Mouse (Mus musculus) forebrain, embryonic 16.5 days (tissue): Measurements from ENCODE around the gene Cltb. TPM values are rescaled to one million over a fixed set of nuclear protein-coding genes. Genes with fewer than 3 reads are reported as not detected.

Source experiments
- ATAC-seq: fragments of 200-750 bp; cut with Nextera tagmentation; 2 replicates; pipeline ENCODE4 v1.8.0; 2017; ENCODE audit warnings: mild to moderate bottlenecking, moderate library complexity
- H3K27ac ChIP-seq: fragments of 300-500 bp; sonication (generic); 2 replicates; pipeline ENCODE4 v1.5.1; 2014; ENCODE audit warnings: low read length, control low read depth
- H3K27me3 ChIP-seq: fragments of 300-500 bp; sonication (generic); replicated peaks from 2 replicates; pipeline ENCODE4 v1.6.1; 2014; ENCODE audit warnings: low read length; ENCODE audit not compliant: control insufficient read depth, insufficient read depth
- H3K36me3 ChIP-seq: fragments of 300-500 bp; sonication (generic); 2 replicates; pipeline ENCODE4 v1.6.1; 2014; ENCODE audit not compliant: control insufficient read depth, insufficient read depth
- H3K4me1 ChIP-seq: fragments of 300-500 bp; sonication (generic); replicated peaks from 2 replicates; pipeline ENCODE4 v1.6.1; 2014; ENCODE audit warnings: low read length; ENCODE audit not compliant: control insufficient read depth, insufficient read depth
- H3K4me2 ChIP-seq: fragments of 300-500 bp; sonication (generic); 2 replicates; pipeline ENCODE4 v1.6.1; 2014; ENCODE audit warnings: mild to moderate bottlenecking, low read length, control low read depth
- H3K4me3 ChIP-seq: fragments of 300-500 bp; sonication (generic); replicated peaks from 2 replicates; pipeline ENCODE4 v1.5.1; 2014; ENCODE audit warnings: mild to moderate bottlenecking, low read length, control low read depth
- H3K9ac ChIP-seq: fragments of 300-500 bp; sonication (generic); replicated peaks from 2 replicates; pipeline ENCODE4 v1.6.1; 2014; ENCODE audit warnings: low read depth, low read length, control low read depth
- H3K9me3 ChIP-seq: fragments of 300-500 bp; sonication (generic); 2 replicates; pipeline ENCODE4 v1.6.1; 2016; ENCODE audit warnings: low read length; ENCODE audit not compliant: control insufficient read depth
- WGBS: fragments of 180-500 bp; shearing (Covaris S2); extraction: QIAGEN DNeasy Blood & Tissue Kit; methylation state at CpG from one replicate; pipeline ENCODE4 v1.1.7; 2014; 5-methylcytosine and 5-hydroxymethylcytosine counted together
- microRNA-seq: library from miRNA; unstranded; fragments of <30 nt; microRNA quantifications from one replicate; pipeline ENCODE4, GENCODE M21; 2017
- polyA plus RNA-seq: library from polyadenylated mRNA; unstranded; fragments of >200 nt; fragmentation: Nextera tagmentation; extraction: Ambion mirVana; gene quantifications from 2 replicates; pipeline ENCODE4 v1.2.1, GENCODE M21; 2015

Gene Cltb
- polyA plus RNA-seq, 1 experiment from 2014 or later, result 157 TPM

- no peak for ATAC-seq
- Histone ChIP-seq H3K4me1 (0 out of 2 replicates have a peak, but pooled peaks cover 2% of the 10 kb centered on the region), H3K27ac (no peak overlapping the region), H3K9me3 (no peaks in the 10 kb centered on the region), H3K9ac (no peak overlapping the region), H3K4me2 (no peak overlapping the region), H3K4me3 (no peak overlapping the region), H3K27me3 (no peaks in the 10 kb centered on the region), H3K36me3 (peaks cover 38% of the 10 kb centered on the region)
- 100% methylated on average over 1 of the region's 1 CpGs for WGBS
Observed at GRCm38 (mm10) chr13:54557652-54558051, 53.5 kb downstream of the Cltb start.

GRCm38 (mm10) chr13:54556796-54557195 lies 54.3 kb downstream of the Cltb start:
- Histone ChIP-seq H3K4me2 (no peak overlapping the region), H3K4me3 (no peak overlapping the region), H3K9ac (no peak overlapping the region), H3K4me1 (0 out of 2 replicates have a peak, but pooled peaks cover 2% of the 10 kb centered on the region), H3K9me3 (no peaks in the 10 kb centered on the region), H3K27ac (no peak overlapping the region), H3K27me3 (no peaks in the 10 kb centered on the region), H3K36me3 (peaks cover 38% of the 10 kb centered on the region)
- 73% methylated on average over 3 of the region's 3 CpGs for WGBS
- no peak for ATAC-seq

DNA sequence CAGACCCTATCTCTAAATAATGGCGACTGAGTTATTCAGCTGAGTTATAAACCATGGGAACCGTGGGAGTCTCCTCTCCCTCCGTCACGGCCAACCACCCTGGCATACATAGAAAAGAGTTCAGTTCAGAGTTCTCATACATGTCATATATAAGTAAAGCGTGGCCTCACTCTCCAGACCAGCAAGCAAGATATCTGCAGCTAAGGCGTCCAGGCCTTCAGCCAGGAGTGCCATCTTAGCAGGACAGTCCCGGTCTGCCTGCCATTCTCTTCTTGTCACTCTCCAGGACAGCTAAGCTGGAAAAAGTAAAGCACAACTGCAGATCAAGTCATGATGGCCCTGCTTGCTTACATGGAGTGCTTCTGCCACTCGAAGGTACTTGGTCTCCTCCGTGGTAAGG lies 55.0 kb downstream of the Cltb start:
- no peaks in the 10 kb centered on the region for H3K9me3 ChIP-seq

DNA sequence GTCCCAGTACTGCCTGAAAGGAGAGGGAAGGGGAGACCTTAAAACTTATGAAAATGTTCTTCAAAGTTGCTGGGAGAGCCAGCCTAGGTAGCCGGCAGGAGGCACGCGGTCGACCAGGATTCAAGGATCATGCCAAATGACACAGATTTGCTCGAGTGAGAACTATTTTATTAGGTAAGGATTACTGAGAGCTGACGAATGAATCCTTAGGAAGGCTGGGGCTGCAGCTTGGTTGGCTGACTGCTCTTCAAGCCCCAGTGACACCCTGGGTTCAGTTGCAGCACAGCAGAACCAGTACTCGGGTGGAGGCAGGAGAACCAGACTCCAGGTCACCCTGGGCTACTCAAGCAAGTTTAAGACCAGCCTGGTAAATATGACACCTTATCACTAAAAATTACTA lies 63.1 kb downstream of the Cltb start:
- no peaks in the 10 kb centered on the region for H3K27me3 ChIP-seq
- no peak for ATAC-seq
- no peak overlapping the region for H3K9ac ChIP-seq
- 88% methylated on average over 7 of the region's 7 CpGs for WGBS
- H3K36me3 ChIP-seq, result peaks cover 31% of the 10 kb centered on the region
- no peak overlapping the region for H3K27ac ChIP-seq
- no peak overlapping the region for H3K4me3 ChIP-seq
- no peak overlapping the region for H3K4me2 ChIP-seq
- H3K9me3 ChIP-seq, result no peaks in the 10 kb centered on the region
- H3K4me1 ChIP-seq, result no peaks in the 10 kb centered on the region

More for the DNA sequence above, 55.0 kb downstream of the Cltb start:
- H3K4me1 ChIP-seq, result 0 out of 2 replicates have a peak, but pooled peaks cover 2% of the 10 kb centered on the region
- H3K36me3 ChIP-seq, result peaks cover 38% of the 10 kb centered on the region
- no peak overlapping the region for H3K4me2 ChIP-seq
- 93% methylated on average over 9 of the region's 9 CpGs for whole genome bisulfite sequencing
- H3K9ac ChIP-seq, result no peak overlapping the region
- no peak overlapping the region for H3K27ac ChIP-seq
- no peaks in the 10 kb centered on the region for H3K27me3 ChIP-seq
- no peak overlapping the region for H3K4me3 ChIP-seq
- ATAC-seq, result no peak

Small RNAs within 50 kb of the gene (microRNA-seq; reads per million reads assigned to microRNA genes)
- not detected for gene Gm24195

Other genes with a start within 250 kb of the Cltb start
- gene Cplx2, start 240.0 kb downstream of the Cltb start, polyA plus RNA-seq, result 31.8 and 34.3 TPM in 2 replicates
- 85.6 and 93.2 TPM in 2 replicates for gene Thoc3, start 142.5 kb downstream of the Cltb start, polyA plus RNA-seq
- 26.3 and 27.7 TPM in 2 replicates for gene Simc1, start 107.6 kb downstream of the Cltb start, polyA plus RNA-seq
- 310 and 319 TPM in 2 replicates for gene 4833439L19Rik, start 45.9 kb downstream of the Cltb start, polyA plus RNA-seq
- 79.7 and 92.5 TPM in 2 replicates for gene Arl10, start 36.3 kb downstream of the Cltb start, polyA plus RNA-seq
- gene Nop16, start 21.3 kb downstream of the Cltb start, polyA plus RNA-seq, result 67.7 and 69.8 TPM in 2 replicates
- 195 and 207 TPM in 2 replicates for gene Higd2a, start 21.1 kb downstream of the Cltb start, polyA plus RNA-seq
- 60.8 and 62.9 TPM in 2 replicates for gene Faf2, start 10.4 kb upstream of the Cltb start, polyA plus RNA-seq
- 88.9 and 92.2 TPM in 2 replicates for gene Rnf44, start 82.6 kb upstream of the Cltb start, polyA plus RNA-seq
- 0.16 and 0.25 TPM in 2 replicates for gene Cdhr2, start 90.1 kb upstream of the Cltb start, polyA plus RNA-seq
- gene Gprin1, start 138.5 kb upstream of the Cltb start, polyA plus RNA-seq, result 6.2 and 7.1 TPM in 2 replicates
- gene Sncb, start 155.3 kb upstream of the Cltb start, polyA plus RNA-seq, result 27.1 and 37.0 TPM in 2 replicates
- not detected in 2 replicates for gene Eif4e1b, start 172.7 kb upstream of the Cltb start, polyA plus RNA-seq
- 18.6 and 29.7 TPM in 2 replicates for gene Tspan17, start 178.0 kb upstream of the Cltb start, polyA plus RNA-seq